Mouse (Mus musculus) mesoderm, embryonic 11.5 days (tissue): ENCODE data around the gene Ncoa7.
A peak's percentile ranks its signal among the peaks of the same experiment; 100 is the strongest.
"Not testable (repeated sequence)": the region's sequence is repeated elsewhere in the genome, so short reads cannot be mapped to it uniquely, and the experiment has no call there.

Experiments
- DNase-seq: peaks from one replicate; pipeline ENCODE4 v3.0.0-alpha.2; 2012; ENCODE audit warnings: low read depth, low spot score

The Ncoa7 gene

DNA sequence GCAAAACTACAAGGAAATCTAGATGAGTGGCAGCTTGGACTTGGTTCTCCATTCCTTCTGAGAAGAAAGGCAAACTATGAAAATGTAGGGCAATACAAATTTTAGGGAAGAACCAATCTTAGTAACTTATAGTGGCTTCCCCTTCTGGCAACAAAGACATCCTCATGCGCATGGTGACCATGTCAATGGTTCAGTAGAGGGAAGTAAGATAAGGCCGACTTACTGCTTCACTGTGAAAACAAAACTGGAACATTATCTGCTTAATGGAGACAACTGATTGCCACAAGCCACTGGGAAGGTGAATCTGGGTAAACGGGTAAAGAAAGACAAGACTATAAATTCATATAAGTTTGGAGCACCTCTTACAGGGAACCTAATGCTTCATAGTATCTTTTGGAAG lies 128.3 kb downstream of the Ncoa7 start:
- no peak for DNase-seq

DNA sequence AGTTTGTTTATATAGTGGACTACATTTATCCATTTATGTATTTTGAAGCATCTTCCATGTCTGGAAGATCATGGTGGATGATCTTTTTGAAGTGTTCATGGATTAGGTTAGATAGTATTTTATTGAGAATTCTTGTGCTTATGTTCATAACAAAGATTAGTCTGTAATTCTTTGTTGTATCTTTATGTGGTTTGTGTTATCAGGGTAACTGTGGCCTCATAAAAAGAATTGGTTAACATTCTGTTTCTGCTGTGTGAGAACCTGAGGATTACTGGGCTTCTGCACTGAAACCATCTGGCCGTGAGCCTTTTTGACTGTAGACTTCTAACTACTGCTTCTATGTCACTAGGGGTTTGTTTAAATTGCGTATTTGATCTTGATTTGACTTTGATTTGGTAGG lies 136.5 kb downstream of the Ncoa7 start:
- DNase-seq, result no peak

DNA sequence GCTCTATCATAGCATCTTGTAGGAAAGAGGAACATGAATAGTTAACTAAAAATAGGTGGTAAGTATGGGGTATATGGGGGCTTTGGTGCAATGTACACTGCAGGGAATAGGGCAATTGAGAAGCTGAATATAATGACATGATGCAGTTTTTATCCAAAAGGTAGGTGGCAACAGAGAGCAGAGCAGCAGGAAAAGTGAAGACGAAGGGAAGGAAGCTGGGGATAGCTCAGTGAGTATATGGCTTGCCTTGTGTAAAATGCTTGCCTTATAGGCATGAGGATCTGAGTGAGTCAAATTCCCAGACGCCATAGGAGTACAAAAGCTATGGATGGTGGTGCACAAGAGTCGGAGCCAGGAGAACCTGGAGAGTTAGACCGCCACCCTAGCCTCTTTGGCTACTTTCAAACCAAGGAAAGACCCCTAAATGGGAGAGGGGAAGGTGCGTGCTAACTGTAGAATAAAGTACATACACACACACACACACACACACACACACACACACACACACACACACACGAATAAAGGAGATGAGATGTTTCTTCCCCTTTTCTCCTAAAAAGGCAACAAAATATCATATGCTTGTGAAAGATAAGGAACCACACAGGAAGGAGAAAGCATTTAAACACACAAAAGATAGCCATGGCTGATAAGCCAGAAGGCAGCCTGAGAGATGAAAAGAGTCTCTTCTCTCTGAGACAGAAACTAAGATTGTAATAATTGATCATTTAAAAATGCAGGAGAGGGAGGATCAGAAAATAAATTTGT lies 142.4 kb downstream of the Ncoa7 start:
- no peak for DNase-seq

DNA sequence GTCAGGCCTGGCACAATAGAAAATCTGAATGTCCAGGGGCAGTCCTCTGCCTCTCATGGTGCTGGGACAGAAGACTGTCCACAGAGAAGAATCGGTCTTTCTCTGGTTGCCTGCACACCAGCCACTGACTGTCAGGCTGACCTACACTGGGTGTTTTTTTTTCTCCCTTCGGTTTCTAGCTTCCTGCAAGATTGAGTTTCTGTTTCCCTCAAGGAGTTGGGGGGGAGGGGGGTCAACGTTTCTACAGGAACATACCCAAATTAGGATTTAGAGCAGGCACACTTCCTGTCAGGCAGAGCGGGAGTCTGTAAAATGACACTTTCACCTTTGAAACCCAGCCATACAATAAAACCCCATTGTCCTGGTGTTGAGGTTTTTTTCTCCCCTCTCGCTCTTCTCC lies 147.5 kb downstream of the Ncoa7 start:
- DNase-seq, result peak; percentile 67

DNA sequence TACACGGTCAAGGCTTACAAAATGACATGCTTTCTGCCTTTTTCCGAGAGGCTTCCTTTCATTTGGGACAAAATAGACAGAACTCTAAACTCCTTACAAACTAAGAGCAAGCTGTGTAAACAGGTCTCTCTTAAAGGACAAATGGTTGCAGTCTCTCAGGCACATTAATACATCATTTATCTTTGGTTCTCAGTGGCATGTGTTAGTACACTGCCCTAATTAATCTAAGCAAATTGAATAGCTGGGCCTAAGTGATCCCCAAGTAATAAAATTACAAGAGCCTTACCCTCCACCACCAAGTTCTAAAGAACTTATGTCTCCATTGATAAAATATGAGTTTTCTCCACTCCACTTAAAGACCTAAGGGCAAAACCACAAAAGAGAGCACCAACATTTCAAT lies 155.4 kb downstream of the Ncoa7 start:
- peak; percentile 34 for DNase-seq

DNA sequence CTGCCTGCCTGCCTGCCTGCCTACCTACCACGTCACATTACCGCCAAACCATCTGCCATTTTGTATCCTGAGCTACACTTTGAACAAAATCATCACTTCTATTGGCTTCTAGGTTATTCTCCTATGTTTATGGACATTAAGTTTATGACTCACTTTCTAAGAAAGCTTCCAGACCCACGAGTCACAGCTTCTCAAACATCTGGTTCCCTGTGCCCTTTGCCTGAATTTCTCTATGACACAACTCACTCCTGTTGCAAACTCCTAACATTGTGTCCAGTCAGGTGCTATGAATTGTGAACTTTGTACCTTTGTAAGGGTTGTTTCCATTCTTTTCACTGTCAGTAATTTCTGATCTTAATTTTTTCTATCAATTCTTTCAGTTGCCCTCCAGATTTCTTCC lies 164.9 kb downstream of the Ncoa7 start:
- no peak for DNase-seq

DNA sequence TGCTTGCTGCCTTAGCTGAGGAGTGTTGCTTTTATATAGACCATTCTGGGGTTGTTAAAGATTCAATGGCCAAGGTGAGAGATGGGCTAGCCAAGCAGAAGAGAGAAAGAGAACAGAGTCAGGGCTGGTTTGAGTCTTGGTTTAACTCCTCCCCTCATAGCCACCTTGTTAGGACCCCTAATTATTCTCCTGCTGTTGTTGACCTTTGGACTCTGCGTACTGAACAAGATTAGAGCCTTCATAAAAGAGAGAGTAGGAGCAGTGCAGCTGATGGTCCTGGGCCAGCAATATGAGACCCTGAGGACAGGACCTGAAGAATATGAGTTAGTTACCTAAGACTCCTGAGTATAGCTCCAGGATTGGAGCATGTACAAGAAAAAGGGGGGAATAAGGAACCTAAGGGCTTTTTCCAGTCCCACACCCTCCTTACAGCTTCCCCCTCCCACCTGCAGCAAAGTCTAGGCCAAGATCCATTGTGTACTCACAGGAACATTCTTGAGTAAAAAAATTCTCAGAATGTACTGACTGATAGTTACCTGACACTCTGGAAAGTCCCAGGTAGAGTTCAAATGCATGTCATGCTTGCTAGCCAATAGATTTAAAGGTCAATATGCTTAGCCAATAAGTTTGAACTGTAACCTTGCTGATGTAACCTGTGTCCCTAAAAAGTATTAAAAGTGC lies 166.5 kb downstream of the Ncoa7 start:
- DNase-seq, result not testable (repeated sequence)

DNA sequence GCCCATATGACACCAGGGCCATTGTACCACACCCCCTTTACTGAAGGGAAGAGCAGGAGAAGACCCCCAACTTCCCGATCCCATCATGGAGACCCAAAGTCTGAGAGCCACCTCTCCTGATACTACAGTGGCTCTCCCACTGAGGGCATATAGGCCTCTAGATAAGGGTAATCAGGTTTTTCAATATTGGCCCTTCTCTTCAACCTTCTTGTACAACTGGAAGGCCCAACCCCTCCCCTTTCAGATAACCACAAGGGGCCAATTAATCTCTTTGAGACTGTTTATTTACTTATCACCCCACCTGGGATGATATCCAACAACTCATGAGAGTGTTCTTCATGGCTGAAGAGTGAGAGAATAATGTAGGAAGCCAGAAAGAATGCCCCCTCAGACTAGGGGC lies 170.4 kb downstream of the Ncoa7 start:
- DNase-seq, result no peak

DNA sequence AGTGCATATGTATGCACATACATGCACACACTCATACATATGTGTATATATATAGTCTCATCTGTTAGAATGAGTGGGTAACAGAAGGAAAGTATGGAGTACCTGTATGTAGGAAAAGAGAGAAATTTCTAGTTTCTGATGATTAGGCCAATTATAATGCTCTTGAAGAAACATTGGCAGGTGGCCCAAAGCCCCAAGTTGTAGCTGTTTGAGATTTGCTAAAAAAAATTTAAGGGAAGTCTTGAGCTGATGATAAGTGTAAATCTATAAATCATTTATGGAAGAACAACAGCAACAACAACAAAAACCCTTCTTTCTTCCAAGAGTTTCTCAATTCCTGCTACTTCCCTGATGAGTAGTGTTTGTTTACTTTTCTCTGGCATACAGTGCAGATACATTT lies 173.1 kb downstream of the Ncoa7 start:
- no peak for DNase-seq

DNA sequence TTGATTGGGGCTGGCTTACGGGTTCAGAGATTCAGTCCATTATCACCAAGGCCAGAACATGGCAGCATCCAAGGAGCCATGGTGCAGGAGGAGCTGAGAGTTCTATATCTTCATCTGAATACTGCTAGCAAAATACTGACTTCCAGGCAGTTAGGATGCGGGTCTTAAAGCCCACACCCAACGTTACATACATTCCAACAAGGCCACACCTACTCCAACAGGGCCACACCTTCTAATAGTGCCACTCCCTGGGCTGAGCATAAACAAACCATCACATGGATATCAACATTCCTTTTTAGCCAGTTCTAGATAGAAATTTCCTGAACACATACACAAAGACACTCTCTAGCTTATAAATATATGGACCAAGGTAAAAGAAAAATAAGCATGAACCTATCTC lies 173.6 kb downstream of the Ncoa7 start, which contains the start of gene Hint3:
Gene Hint3, minus strand, starts transcription at position 120 of the 400 bp plus-strand sequence.
- DNase-seq, result no peak

DNA sequence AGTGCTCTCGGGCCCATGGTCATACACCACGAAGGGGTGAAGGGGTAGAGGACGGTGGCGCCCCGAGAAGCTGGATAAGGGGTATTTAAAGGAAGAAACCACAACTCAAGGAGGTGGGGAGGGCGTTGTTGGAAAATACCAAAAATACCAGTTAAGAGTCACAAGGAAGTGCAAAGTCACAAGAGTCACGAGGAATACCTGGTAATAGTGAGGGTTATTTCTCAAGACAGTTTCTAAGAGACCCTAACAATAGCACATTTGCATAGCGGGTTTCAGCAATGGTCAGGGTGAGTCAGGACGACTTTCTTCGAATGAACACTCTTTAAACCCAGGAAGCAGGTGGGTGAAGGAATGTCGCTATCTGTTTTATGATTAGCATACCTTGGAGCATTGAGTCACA lies 174.7 kb downstream of the Ncoa7 start:
- not testable (repeated sequence) for DNase-seq

DNA sequence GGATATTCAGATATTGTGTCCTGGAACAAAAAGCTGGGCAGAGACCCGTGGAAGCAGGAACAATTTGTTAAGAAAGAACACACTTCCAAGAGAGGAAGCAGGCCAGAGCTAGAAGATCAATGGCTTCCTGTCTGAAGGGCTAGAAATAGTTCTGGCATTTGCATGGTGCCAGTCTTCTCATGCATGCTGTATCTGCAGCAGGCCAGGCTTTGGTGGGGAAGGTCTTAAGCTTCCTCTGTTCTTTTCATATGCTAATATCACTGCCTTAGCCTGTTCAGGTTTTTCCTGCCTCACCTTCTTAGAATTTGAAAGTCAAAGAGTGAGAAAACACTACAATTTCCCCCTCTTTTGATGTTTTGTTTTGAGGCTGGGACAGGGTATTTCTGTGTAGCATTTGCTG lies 175.6 kb downstream of the Ncoa7 start:
- DNase-seq, result no peak

DNA sequence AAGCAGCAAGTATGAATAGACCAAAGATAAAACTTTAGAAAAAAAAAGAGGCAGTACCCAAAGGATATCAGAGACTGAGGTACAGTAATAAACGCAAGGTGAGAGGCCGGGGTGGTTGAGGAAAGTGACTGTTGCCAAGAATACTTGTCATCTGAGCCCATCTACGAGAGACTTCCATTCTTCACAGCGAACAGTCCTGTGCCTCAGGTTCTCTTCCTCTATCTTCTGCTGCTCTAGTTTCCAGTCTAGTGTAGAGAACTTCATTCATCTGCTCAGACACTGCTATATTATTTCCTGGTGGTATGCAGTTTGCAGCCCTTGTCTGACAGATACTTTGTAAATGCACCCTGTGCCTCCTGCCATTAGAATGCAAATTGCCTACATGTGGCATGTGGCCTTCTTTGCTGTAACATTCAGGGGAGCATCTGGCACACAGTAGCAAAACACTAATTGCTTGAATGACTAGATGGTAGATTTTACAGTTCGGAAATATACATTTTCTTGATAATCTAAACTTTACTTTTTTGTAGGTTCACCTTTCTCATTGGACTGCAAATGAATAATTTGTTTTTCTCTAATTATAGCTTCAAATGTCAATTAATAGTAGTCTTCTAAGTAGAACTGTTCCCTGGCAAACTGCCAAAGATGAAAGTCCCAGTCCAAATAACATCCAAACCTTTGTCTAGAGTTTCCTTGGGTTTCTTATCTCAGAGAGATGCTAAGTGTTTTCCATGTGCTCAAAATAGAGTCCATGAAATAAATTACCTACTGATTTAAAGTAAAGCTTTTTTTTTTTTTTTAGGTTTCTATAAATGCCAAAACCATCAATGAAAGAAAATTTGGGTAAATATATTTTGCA lies 178.7 kb downstream of the Ncoa7 start:
- DNase-seq, result no peak

DNA sequence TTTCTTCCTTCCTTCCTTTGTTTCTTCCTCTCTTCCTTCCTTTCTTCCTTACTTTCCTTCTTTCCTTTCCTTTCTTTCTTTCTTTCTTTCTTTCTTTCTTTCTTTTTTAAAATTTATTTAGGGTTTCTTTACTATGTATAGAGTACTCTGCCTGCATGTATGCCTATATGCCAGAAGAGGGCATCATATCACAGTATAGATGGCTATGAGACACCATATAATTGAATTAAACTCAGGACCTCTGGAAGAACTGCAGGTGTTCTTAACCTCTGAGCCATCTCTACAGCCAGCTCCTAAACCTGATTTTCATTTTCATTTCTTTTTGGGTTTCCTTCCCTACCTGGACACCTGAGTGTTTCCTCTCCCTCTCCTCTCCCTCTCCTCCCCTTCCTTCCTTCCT lies 180.2 kb downstream of the Ncoa7 start:
- DNase-seq, result no peak

DNA sequence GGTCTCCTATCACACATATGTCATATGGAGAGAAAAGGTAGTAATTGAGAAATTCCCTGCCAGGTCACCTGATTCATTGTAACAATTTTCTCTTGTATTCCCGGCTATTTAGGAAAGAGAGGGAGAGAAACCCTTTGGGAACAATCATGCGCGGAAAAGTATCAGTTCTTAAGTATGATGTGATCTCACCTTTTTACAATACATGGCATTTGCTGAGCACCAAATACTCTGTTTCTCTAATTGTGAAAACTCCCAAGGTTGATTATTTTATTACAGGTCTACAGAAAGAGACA lies 184.3 kb downstream of the Ncoa7 start:
- DNase-seq, result no peak

DNA sequence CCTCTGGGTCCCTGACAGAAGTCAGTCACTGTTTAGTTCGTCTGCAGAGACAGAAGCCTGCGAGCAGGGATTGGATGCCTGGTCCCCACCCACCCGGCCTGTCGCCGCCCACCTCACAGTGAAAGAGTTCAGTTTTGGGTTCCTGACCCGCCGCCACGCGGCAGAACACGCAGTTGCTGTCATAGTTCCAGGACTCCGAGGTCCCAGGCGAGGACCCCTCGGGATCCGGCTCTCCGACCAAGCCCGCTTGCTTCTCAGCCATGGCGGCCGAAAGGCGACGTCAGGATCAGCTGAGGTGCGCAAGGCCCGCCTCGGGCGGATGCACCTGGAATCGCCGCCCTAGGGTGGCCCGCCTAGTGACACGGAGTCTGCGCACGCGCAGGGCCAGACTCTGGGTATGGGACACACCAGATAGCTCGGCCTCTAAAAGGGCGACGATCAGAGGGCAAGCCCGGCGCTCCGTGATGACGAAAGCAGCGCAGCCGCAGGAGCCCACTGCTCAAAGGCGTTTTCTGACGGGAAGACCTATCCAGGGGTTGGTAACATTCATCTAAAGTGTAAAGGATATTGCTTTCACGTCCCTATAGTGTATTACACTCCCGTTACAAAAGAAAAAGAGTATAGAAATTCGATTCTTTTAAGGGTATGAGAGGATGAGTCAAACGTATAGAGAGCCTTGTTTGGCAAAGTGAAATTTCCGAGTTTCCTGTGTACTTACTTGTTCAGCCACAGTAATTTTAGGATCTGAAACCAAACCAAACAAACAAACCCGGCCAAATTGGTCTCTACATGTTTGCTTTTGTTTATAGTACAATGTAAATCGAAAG lies 184.8 kb downstream of the Ncoa7 start:
- DNase-seq, result peak; percentile 98

DNA sequence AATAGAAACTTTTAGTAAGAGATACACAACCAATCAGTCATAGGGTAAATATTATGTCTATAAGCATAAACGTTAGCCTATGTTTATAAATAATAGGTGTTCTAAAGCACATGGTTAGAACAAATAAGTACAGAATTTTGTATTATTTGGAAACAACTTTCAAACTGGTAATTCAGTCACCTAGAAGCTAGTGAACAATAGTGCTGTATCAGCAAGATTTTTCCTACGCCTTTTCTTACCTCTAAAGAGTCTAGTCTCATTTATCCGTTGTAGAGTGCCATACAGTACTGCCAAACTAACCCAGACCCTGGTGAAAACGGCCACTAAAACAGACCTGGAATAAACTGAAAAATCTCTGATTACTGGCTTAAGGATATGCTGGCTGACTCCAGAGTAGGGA lies 190.1 kb downstream of the Ncoa7 start:
- DNase-seq, result no peak

DNA sequence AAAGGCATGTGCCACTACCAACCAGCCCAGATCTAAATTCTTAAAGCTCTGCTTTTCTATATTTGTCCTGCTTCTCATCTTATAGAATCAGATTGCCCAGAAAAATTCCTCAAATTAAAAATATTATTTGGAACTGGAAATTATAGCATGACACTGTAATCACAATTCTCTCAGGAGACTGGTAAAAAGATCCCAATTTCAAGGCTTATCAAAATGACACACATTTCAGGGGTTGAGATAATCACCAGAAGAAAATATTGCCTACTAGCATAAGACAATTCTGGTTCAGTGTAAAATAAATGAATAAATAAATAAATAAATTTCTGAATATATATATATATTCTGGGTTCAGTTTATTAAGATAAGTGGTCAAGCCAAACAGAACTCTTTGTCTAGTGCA lies 193.5 kb downstream of the Ncoa7 start:
- no peak for DNase-seq

DNA sequence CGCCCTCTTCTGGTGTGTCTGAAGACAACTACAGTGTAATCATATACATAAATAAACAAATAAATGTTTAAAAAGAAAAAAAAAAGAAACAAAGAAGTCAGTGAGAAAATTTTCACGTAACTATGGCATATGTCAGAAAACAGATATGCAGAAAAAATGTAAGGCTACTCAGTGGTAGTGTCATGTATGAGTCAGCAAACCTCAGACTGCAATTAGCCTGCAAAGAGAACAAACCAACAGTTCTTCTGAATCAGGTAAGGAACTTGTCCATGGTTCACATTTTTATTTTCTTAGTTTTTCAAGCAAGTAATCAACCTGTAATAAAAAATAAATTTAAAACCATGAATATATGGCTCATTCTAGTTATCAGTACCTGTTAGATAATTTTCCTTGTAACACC lies 195.0 kb downstream of the Ncoa7 start:
- no peak for DNase-seq

DNA sequence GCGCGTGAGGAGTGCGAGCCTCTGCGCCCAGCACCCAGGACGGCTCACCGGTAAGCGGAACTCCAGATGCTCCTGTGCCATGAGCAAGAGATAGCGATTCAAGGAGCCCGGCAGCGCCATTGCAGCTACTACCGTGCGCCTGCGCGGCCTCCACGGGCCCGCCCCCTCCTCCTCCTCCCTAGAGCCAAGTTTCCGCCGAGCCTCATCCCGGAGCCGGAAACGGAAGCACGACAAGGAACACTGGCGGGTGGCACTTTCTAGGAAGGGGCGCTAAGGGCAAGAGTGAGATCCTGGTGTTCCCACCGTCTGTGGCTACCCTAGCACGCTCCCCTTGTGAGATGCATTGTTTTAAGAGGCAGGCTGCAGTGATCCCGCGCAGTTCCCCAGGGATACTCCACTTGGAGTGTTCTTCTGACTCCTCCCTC lies 202.6 kb downstream of the Ncoa7 start, which contains the start of gene Trmt11:
Gene Trmt11, minus strand, starts transcription at position 208 of the 425 bp plus-strand sequence.
- DNase-seq, result peak; percentile 90

DNA sequence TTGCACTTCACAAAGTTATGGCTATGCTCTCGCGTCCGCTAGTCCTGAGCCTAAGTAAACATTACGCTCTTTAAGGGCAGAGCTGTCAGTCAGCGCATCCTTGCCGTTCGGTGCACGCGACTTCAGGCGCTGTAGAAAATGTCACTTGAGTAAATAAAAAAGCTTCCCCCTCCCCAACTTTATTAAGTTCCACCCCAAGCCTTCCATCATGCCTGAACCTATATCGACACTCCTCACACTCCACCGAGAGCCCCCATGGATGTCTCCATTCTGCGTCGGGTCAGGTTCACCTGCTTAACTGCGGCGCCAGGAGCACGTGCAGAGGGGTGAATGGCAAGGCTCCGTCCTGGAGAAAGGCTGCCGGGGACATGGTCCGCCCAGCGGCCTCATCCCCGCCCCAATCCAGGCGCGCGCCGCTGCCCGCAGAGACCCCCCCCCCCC lies 203.0 kb downstream of the Ncoa7 start:
- peak; percentile 30 for DNase-seq
